Mouse (Mus musculus): ENCODE measurements around the gene Zfhx3.

DNA sequence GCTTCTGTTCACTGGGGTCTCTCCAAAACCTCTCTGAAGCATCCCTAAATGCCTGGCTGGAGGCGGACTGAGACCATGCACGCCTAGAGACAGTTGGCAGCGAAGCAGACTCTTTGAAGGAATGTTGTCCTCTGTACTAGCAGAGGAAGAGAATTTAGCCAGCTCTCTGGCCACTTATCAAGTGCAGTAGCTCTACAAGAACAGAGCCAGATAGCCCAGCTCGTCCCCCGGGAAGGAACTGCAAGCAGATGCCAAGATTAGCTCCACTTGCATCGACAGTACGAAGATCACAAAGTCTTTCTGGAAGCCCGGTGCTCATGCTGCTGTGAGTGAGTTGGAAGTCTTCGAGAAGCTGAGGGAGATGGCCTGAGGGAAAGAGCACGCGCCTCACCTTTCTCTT is 983.7 kb downstream of the Zfhx3 start:
- TF ChIP-seq POLR2A (IDR thresholded peaks at IDR 0.05; ENCODE audit: borderline replicate concordance, control insufficient read depth, low read depth, low read length) (no peak), CTCF (IDR thresholded peaks at IDR 0.05; ENCODE audit: control insufficient read depth, insufficient read depth, low read length) (no peak)
